Mouse (Mus musculus): Measurements from ENCODE around the gene 4931428L18Rik.

The 4931428L18Rik gene

DNA sequence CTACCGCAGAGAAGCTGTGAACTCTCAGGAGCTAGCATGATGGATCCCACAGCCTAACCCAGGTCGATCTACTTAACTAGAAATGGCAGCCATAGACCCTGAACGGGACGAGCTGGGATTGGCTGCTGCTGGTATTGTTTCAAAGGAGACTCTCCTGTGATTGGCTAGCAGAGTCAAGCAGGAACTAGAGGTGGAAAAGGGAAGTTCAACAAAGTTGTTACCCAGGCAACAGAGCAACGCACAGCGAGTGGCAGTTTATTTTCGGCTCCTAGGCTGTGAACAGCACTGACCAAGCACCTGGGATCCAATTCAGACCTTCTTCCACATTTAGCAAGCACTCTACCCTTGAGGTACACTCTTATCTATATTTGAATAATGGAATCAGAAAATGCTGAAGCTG lies at the start of gene 4931428L18Rik, which contains the start of gene Pih1d3:
Gene 4931428L18Rik (minus strand): TSS at position 121 of the 400 bp plus-strand sequence.
Gene Pih1d3 (plus strand): TSS at position 275 of the 400 bp plus-strand sequence.
- DNase-seq (ENCODE audit: low read depth, low spot score): no peak

DNA sequence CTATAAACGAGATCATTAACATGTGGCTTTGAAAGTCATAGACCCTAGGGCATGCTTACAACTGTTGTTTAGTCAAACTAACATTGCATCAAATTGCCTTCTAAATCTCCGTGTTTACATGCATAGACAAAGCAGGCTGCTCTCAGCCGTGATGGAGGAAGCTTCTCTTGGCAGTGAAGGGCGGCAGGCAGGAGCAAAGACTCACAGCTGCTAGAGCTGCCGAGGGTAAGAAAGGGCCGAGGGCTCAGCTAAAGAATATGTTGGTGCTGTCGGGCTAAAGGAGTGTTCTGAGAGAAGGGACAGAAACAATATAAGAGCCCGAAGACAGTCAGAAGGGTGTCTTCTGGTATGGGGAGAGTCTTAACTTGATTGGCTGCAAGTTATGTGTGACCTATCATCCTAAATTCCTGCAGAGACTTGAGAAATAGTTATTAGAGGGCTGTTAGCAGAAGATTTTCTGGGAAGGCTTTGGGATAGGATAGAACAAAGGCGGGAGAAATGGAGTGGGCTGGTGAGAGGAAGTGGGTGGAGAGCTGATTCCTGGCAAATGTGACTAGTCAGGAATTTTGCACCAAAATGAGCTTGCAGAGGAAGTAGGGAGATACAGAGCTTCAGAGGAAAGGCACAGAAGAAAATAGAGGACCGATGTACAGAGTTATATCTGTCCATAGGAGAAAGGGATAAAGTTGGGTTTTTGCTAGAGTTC lies 37.9 kb upstream of the 4931428L18Rik start:
- DNase-seq (ENCODE audit: low read depth, low spot score): no peak

DNA sequence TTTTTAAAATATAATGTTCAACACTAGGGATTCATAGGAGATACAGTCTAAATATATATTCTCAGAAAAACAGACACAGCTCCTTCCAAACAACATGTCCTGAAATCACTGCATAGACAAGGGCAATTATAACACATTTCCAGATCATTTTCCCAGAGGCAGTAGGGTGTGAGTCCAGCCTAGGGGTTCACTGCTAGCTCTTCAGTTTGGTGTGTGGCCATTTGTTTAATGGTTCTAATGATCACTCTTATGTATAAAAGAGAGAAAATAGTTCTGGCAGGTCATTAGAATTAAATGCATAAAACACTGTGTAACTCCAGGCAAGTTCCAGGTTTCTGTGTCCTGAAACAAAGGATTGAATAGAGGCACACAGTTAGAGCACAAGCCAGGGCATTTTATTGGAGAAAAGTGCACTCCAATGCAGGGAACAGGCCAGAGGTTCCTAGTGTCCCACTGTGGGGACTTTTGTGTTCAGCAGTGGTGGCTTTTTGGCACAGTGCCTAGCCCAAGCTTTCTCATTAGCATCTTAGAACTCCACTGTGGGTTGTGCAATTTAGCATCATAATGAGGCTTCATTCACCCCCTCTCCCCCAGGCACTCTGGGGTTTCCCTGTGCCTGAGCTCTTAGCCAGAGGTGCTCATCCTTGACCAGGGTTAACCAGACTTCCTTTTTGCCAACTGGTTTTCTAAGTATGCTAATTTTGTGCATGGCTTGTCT lies 11.0 kb upstream of the 4931428L18Rik start:
- no peak for DNase-seq (ENCODE audit: low read depth, low spot score)

DNA sequence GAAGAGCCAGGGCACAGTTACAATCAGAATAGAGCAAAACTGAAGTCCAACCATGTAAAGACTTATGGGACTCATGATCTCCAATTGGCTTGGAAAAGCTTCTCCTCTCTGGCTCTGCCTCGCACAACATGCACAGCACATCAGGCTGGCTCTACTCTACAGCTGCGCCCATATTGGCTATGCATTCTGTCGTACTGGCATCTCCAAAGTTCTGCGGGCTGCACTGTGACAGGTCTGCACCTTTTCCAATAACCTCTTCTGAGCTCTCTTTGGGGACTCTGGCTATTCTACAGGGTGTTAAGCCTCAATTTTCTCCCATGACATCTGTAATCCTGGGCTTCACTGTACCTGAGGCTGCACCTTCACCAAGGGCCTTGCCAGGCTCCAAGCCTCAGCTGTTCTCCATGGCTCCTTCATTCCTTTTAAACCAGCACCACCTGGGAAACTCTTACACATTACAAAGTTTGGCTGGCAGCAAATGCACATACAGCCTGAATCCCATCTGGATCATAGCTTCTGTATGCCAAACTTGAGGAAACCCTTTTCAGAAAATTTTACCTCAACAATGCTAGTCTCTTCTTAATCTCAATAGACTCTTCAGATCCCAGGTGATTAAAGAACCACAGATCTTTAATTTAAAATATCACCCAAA lies 1.8 kb downstream of the 4931428L18Rik start:
- no peak for DNase-seq (ENCODE audit: low read depth, low spot score)

DNA sequence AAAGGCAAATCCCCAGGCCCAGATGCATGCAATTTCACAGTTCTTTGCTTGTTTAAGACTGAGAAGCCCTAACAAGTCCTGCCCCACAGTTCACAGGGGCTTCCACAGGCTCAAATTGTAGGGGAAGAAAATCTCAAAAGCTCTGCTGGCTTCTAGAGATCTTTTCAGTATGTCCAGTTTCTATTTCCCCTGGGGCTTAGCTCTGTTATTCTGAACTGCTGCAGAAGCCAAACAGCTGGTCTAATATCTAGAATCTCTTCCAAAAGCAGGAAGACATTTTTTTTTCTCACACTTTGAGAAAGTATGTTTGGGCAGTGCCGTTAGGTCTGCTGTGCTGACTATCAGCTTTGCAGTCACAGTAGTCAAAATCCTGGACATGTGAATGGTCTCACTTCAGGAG lies 7.7 kb downstream of the 4931428L18Rik start:
- DNase-seq (ENCODE audit: low read depth, low spot score): no peak

DNA sequence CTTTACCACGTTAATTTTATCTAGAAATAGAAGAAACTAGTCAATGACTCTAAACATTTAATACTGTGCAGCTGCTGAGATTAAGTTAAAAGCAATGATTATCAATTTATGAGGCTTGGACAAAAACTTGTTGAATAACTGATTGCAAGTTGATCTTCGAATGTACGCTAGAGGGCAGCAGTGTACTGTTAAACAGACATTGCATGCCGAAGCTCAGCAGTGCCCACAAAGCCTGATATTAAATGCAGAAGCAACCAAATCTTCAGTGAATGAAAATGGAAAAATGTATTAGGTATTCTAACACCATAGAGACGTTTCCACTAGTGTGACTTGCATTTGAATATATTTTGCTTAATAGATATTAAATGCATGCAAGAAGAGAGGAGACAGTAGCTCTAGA lies 12.3 kb downstream of the 4931428L18Rik start:
- peak; percentile 8 for DNase-seq (ENCODE audit: low read depth, low spot score)

DNA sequence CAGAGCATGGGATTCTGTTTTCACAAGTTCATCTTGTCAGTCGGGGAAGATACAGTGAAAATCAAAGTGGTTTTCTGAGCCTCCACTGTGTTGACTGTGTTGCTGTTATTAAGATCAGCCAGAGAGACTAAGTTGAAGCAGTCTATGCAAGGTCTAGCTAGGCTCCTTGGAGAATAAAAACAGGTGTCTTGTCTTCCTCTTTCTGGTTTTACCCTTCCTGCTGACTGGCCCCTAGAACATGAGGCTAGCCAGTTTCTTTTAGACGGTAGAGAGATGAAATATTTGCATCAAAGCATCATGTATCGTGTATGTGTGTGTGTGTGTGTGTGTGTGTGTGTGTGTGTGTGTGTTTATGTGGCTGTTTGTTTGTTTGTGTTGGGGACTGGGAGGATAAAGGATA lies 16.7 kb downstream of the 4931428L18Rik start:
- DNase-seq (ENCODE audit: low read depth, low spot score): no peak

DNA sequence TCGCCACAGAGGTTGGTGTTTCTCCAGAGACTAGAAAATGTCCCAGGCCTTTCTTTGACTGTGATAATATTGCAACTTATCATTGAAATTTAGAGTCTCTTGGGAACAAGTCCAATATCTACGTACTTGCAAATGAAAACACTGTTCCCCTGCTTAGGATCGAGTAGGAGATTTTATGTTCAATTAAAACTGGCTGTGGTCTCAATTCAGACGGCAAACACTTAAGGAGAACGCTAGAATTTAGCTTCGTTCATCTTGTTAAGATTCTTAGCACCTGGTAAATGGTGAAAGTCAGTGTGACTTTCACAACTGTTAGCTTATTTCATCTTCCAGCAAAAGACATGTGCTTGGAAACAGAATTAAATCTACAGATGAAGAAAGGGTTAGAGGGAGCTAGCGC lies 17.1 kb downstream of the 4931428L18Rik start:
- no peak for DNase-seq (ENCODE audit: low read depth, low spot score)

DNA sequence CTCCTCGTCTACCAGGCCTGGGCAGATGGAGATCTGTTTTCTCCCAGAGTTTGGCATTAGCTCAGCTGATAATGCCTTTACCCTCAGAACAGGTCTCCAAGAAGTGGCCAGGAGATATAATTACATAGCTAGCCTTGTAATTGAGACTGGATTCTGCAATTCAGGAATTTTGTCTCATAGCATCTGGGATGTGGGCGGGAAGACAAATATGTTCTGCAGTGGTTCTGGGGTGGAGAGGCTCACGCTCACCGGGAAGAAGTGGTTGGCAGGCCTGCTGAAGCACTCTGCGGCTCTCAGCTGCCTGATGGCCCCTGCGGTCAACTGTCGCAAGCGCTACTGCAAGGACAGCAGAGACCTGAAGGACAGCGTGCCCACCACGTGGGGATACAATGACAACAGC lies 18.7 kb downstream of the 4931428L18Rik start:
- DNase-seq (ENCODE audit: low read depth, low spot score): no peak

DNA sequence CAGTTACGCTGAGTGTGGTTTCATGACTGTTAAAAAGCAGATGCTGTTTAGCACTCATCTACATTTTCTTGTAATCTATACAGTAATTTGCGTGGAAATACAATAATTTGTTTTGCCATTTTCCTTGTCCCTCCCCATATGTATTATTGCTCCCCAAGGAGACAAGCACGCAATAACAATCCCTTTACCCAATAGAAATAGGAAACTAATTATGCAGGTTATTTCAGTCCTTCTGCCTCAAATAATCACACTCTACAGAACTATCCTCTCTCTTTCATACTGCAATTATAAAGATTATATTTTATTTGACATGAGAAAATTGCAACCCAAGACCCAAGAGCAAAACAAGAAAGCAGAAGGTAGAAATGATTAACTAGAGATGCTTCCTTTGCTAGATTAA lies 25.5 kb downstream of the 4931428L18Rik start:
- no peak for DNase-seq (ENCODE audit: low read depth, low spot score)

DNA sequence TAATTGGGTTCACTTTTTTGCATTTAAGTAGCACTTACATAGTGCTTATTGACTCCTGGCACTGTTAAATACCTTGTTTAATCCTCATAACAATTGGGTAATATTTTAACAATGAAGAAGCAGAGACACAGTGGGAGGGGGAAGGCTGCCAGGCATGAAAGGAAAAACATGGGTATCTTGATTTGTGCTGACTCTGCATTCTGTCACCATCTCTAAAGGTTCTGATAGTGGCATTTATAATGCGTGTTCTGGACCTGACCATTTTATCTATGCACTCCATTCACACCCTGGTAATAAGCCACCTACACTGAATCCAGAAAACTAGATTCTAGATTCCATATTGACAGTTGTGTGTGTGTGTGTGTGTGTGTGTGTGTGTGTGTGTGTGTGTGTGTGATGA lies 26.9 kb downstream of the 4931428L18Rik start:
- no peak for DNase-seq (ENCODE audit: low read depth, low spot score)

DNA sequence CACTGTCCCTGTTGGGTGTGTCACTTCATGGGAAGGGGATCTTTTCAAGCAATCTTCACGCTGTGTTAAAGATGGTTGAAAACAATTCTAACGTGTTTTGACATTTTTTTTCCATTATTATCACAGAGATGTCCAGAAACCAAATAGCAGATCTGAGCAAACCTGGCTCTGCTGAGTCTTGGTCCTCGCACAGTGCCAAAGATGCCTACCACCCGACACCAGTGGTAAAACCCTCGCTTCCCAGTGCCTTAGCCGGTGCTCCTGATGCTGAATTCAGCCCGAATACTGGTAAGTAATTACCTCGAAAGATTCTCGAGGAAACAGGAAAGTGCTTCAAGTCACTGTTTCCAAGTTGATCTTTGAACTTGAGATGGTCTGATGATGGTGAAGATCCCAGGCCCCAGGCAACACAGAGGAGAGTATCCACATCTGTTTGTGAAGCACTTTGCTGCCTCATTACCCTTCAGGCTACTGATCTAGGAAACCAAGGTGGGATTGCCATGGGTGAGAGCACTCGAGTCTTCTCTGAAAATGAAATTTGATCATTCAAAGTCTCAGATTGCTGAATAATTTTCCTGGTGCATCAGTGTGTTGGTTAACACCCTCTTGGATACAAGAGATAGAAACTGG lies 32.1 kb downstream of the 4931428L18Rik start:
- no peak for DNase-seq (ENCODE audit: low read depth, low spot score)

DNA sequence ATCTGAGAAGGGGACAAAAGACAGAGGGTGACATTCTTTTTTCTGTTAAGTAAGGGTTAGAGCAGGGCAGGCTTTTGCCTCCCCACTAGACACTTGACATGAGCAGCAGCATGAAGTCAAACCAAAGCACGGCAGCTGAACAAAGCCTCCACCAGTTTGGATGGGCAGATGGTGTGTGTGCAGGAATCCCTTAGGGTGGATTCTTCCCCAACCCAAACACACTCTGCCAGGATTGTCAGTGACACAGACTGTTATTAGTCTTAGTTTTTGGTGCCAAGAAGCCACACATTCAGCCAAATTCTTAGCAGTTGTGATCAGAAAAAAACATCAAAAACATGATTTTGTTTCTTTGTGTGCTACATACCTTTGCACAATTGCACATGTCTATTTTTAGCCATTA lies 44.2 kb downstream of the 4931428L18Rik start:
- DNase-seq (ENCODE audit: low read depth, low spot score): no peak

DNA sequence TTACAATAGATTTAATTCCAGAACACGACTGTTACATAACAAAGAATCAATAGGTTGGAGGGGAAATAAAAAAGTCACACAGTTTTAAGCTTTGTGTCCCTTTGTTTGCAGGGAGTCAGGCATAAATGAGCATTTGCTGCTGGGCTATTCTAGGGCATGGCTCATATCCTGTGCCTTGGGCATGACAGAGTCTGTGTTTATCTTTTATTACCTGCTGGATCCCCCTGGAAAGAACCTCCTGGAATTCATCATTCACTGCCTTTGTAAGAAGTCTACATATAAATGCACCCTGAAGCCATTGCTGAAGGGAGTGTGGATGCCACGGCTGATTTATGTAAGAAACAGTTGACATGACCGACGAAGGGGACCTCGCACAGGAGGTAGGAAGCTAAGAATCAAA lies 46.4 kb downstream of the 4931428L18Rik start, which contains the start of gene Lgsn:
Gene Lgsn (plus strand): TSS at position 301 of the 400 bp plus-strand sequence.
- no peak for DNase-seq (ENCODE audit: low read depth, low spot score)

DNA sequence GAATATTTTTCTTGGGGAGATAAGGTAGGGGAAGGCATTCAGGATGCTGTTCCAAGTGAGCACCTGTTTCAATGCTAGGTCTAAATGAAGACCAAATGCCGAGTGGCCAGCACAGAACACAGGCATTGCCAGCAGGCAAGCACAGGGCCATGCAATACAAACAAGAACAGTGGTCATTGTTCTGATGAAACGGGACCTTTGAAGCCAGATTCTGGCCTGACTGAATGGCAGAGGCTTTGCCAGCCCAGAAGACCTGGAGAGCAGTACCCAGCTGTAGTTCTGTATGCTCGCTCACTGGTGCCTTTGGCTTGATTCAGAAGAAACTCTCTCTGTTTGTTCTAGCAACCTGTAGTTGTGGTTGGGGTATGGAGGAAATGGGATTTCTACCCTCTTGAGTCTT lies 47.1 kb downstream of the 4931428L18Rik start:
- DNase-seq (ENCODE audit: low read depth, low spot score): no peak

DNA sequence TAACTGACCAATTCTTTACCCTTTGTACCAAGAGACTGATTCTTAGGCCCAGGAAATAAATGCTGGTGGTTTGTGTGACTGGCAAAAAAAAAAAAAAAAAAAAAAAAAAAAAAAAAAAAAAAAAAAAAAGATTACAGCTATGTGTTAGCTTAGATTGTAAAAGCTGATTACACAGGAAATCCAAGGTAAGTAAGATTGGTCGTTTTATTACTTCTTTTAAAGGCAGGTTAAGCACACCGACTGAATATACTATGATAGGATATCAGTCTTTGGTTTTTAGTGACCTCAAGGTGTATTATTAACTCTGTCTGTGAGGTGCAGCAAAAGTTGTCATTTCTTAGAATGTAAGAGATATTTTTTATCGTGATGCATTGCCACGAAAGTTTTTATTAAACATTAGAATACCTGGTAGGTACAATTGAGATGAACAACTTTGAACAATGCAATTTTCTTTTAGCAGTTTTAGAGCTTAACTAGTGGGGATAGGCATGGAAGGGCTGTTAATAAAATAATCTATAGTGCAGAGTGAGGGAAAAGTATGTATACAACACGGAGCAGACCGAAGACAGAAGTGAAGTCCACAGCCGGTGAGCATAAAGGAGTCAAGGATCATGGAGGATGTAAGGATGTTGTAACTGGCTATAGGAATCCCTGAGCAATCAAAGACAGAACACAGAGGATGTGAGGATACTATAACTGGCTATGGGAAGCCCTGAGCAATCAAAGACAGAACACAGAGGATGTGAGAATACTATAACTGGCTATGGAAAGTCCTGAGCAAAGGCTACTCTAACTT lies 57.0 kb downstream of the 4931428L18Rik start:
- DNase-seq (ENCODE audit: low read depth, low spot score): no peak

DNA sequence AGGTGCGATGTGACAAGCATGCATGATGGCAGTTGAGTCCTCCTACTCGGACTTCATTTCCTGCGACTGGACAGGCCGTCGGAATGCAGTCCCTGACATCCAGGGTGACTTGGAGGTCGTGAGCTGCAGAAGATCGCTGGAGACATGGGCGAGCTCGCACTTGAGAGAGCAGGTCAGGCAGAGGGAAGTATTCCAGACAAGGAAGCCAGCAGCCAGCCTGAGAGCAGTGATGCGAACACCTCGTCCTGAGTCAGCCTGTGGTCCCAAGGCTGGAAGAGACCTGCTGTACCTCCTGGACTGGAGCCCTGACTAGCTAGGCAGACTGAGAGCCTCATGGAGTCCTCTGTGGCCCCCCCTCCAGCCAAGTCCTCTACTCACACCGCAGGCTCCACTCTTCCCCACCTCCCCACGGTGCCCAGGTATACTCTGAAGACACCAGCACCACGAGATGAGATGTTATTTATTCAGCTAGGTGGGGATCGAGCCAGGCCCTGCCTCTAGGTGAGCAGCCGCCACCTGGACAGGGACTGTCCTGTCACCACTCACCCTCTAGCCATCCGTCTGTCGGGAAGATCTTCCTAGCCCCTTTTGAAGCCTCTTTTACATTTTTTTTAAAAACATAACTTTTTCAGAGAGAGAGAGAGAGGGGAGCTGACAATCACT lies 57.8 kb downstream of the 4931428L18Rik start:
- DNase-seq (ENCODE audit: low read depth, low spot score): no peak

DNA sequence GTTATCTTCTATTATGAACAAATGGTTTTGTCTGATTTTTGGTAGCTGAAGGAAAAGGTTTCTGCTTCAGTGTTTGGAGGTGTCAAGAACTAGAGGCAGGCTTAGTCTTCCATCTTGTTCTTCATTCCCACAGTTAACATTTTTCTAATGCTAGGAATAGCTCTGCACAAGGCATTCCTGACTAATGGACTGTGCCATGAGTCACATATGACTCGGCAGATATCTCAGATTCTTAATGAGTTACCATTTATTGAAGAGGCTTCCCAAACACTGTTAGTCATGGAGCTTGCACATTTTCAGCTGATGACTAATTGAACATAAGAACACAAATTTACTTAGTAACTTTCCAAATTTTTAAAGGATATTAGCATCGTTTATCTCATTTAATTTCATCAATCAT lies 65.6 kb downstream of the 4931428L18Rik start:
- no peak for DNase-seq (ENCODE audit: low read depth, low spot score)

DNA sequence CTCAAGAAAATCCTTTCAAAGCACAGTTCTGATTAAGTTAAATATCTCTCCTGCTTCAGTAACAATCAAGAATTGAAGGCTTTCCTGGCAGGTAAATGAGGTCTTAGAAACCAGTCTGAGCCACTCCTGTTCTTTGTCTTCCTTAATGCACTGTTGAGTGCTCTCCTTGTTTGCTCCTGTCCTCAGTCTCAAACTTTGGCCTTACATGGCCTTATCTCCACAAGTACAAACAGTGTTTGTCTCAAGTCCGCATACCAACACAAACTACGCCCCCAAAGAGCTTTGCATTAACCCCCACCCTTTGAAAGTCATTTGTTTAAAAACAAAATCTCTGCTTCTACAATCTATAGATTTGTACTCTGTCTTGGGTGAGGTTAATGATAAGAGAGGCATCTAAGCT lies 66.3 kb downstream of the 4931428L18Rik start:
- no peak for DNase-seq (ENCODE audit: low read depth, low spot score)

DNA sequence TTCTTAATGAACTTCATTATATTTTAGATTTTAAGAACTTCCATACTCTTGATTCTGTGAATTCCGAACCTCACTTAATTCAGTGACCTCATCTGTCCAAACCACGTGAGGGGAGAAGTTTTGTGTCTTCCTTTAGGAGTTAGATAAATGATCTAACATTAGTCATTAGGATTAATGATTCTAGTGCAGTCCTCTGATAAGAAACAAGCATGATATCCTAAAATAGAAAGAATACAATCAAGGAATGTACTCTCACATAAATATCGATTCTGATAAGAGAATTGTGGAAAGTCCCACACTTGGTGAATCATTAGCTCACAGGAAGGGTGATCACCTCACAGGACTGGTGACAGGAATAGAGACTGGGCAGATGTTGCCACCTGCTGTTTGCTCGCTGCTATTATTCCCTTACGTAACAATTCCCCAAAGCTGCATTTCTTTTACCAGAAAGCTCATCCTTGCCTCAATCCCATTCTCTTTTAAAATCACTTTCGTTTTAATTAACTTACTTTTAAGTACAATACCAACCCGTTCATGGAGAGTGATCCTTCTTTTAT lies 68.6 kb downstream of the 4931428L18Rik start:
- DNase-seq (ENCODE audit: low read depth, low spot score): peak; percentile 39

All from CD4-positive helper T cell, adult 2 months (primary cell).